Mouse (Mus musculus) liver, embryonic 11.5 days (tissue): Measurements from ENCODE around the gene Gramd1c. TPM values are rescaled to one million over a fixed set of nuclear protein-coding genes. Genes with fewer than 3 reads are reported as not detected.

Source experiments
- ATAC-seq: fragments of 200-750 bp; cut with Nextera tagmentation; replicated peaks from 2 replicates; pipeline ENCODE4 v1.8.0; 2017; ENCODE audit warnings: moderate number of reproducible peaks, mild to moderate bottlenecking, moderate TSS enrichment, moderate library complexity; ENCODE audit not compliant: low FRiP score
- DNase-seq: peaks from one replicate; pipeline ENCODE4 v3.0.0-alpha.2; 2017; ENCODE audit warnings: low spot score
- H3K27ac ChIP-seq: fragments of 300-500 bp; sonication (generic); 2 replicates; pipeline ENCODE4 v1.5.1; 2014; ENCODE audit warnings: mild to moderate bottlenecking, low read depth, low read length, control low read depth
- H3K27me3 ChIP-seq: fragments of 300-500 bp; sonication (generic); replicated peaks from 2 replicates; pipeline ENCODE4 v1.6.1; 2014; ENCODE audit warnings: low read length, mixed read lengths; ENCODE audit not compliant: control insufficient read depth, insufficient read depth
- H3K36me3 ChIP-seq: fragments of 300-500 bp; sonication (generic); 2 replicates; pipeline ENCODE4 v1.6.1; 2014; ENCODE audit warnings: mild to moderate bottlenecking, low read length, moderate library complexity, mixed read lengths; ENCODE audit not compliant: control insufficient read depth, insufficient read depth
- H3K4me1 ChIP-seq: fragments of 300-500 bp; sonication (generic); replicated peaks from 2 replicates; pipeline ENCODE4 v1.6.1; 2014; ENCODE audit warnings: low read length, mixed read lengths; ENCODE audit not compliant: control insufficient read depth, insufficient read depth
- H3K4me2 ChIP-seq: fragments of 300-500 bp; sonication (generic); 2 replicates; pipeline ENCODE4 v1.6.1; 2014; ENCODE audit warnings: mild to moderate bottlenecking, control low read depth, moderate library complexity
- H3K4me3 ChIP-seq: fragments of 300-500 bp; sonication (generic); 2 replicates; pipeline ENCODE4 v1.5.1; 2014; ENCODE audit warnings: low read depth, low read length, control low read depth
- H3K9ac ChIP-seq: fragments of 300-500 bp; sonication (generic); 2 replicates; pipeline ENCODE4 v1.6.1; 2014; ENCODE audit warnings: low read depth, low read length, control low read depth
- H3K9me3 ChIP-seq: fragments of 300-500 bp; sonication (generic); 2 replicates; pipeline ENCODE4 v1.6.1; 2016; ENCODE audit warnings: low read length, inconsistent platforms, mixed read lengths; ENCODE audit not compliant: control insufficient read depth
- WGBS: fragments of 180-500 bp; shearing (Covaris S2); extraction: QIAGEN DNeasy Blood & Tissue Kit; methylation state at CpG from one replicate; pipeline ENCODE4 v1.1.7; 2014; 5-methylcytosine and 5-hydroxymethylcytosine counted together
- microRNA-seq: library from miRNA; unstranded; fragments of <30 nt; microRNA quantifications from one replicate; pipeline ENCODE4, GENCODE M21; 2017; ENCODE audit warnings: borderline number of aligned reads
- polyA plus RNA-seq: library from polyadenylated mRNA; unstranded; fragments of >200 nt; fragmentation: Nextera tagmentation; extraction: Ambion mirVana; gene quantifications from 2 replicates; pipeline ENCODE4 v1.2.1, GENCODE M21; 2014

The Gramd1c gene
- polyA plus RNA-seq, 1 experiment from 2014 or later: 4.6 TPM

- Histone ChIP-seq H3K4me1 (peaks cover 8% of the 10 kb centered on the region; the same call in 1 of the 2 replicates), H3K36me3 (no peaks in the 10 kb centered on the region), H3K9ac (no peak overlapping the region), H3K4me3 (no peak overlapping the region), H3K27me3 (no peaks in the 10 kb centered on the region), H3K27ac (no peak overlapping the region), H3K4me2 (no peak overlapping the region), H3K9me3 (no peaks in the 10 kb centered on the region)
- WGBS: 82% methylated on average over 3 of the region's 3 CpGs
- DNase-seq (no peak), ATAC-seq (no peak)
Measured at GRCm38 (mm10) chr16:43935892-43936291, 127.3 kb downstream of the Gramd1c start.

- DNase-seq: no peak
- H3K4me2 ChIP-seq: no peak overlapping the region
- no peaks in the 10 kb centered on the region for H3K9me3 ChIP-seq
- H3K27ac ChIP-seq: no peak overlapping the region
- ATAC-seq: no peak
- WGBS: 87% methylated on average over 3 of the region's 3 CpGs
- H3K27me3 ChIP-seq: no peaks in the 10 kb centered on the region
- H3K4me3 ChIP-seq: no peak overlapping the region
- peaks cover 8% of the 10 kb centered on the region; the same call in 1 of the 2 replicates for H3K4me1 ChIP-seq
- H3K36me3 ChIP-seq: no peaks in the 10 kb centered on the region
- H3K9ac ChIP-seq: no peak overlapping the region
Measured at GRCm38 (mm10) chr16:43935367-43935766, 127.8 kb downstream of the Gramd1c start.

- H3K4me3 ChIP-seq: no peak overlapping the region
- peaks cover 8% of the 10 kb centered on the region; the same call in 1 of the 2 replicates for H3K4me1 ChIP-seq
- DNase-seq (no peak), ATAC-seq (no peak)
- 88% methylated on average over 8 of the region's 8 CpGs for WGBS
- no peaks in the 10 kb centered on the region for H3K27me3 ChIP-seq
- H3K9me3 ChIP-seq: no peaks in the 10 kb centered on the region
- no peak overlapping the region for H3K4me2 ChIP-seq
- no peak overlapping the region for H3K27ac ChIP-seq
- no peaks in the 10 kb centered on the region for H3K36me3 ChIP-seq
- no peak overlapping the region for H3K9ac ChIP-seq
Measured at GRCm38 (mm10) chr16:43934856-43935255, 128.3 kb downstream of the Gramd1c start.

- Histone ChIP-seq H3K4me3 (no peak overlapping the region), H3K4me2 (no peak overlapping the region), H3K9ac (no peak overlapping the region), H3K27ac (no peak overlapping the region), H3K4me1 (peaks cover 8% of the 10 kb centered on the region; the same call in 1 of the 2 replicates), H3K27me3 (no peaks in the 10 kb centered on the region), H3K36me3 (no peaks in the 10 kb centered on the region), H3K9me3 (no peaks in the 10 kb centered on the region)
- 83% methylated on average over 6 of the region's 6 CpGs for WGBS
- ATAC-seq (no peak), DNase-seq (no peak)
Measured at GRCm38 (mm10) chr16:43933041-43933440, 130.1 kb downstream of the Gramd1c start.

- ATAC-seq (no peak), DNase-seq (no peak)
- Histone ChIP-seq H3K9ac (no peak overlapping the region), H3K27me3 (no peaks in the 10 kb centered on the region), H3K4me2 (no peak overlapping the region), H3K4me1 (peaks cover 8% of the 10 kb centered on the region; the same call in 1 of the 2 replicates), H3K9me3 (no peaks in the 10 kb centered on the region), H3K27ac (no peak overlapping the region), H3K36me3 (no peaks in the 10 kb centered on the region), H3K4me3 (no peak overlapping the region)
- WGBS: 84% methylated on average over 7 of the region's 7 CpGs
Measured at GRCm38 (mm10) chr16:43932319-43932718, 130.8 kb downstream of the Gramd1c start.

- H3K9ac ChIP-seq: no peak overlapping the region
- H3K4me2 ChIP-seq: no peak overlapping the region
- peaks cover 5% of the 10 kb centered on the region; the same call in 1 of the 2 replicates for H3K4me1 ChIP-seq
- H3K9me3 ChIP-seq: no peaks in the 10 kb centered on the region
- ATAC-seq (no peak), DNase-seq (no peak)
- no peak overlapping the region for H3K27ac ChIP-seq
- no peak overlapping the region for H3K4me3 ChIP-seq
- 76% methylated on average over 3 of the region's 3 CpGs for WGBS
- H3K36me3 ChIP-seq: no peaks in the 10 kb centered on the region
- no peaks in the 10 kb centered on the region for H3K27me3 ChIP-seq
Measured at GRCm38 (mm10) chr16:43931502-43931901, 131.6 kb downstream of the Gramd1c start.

- Histone ChIP-seq H3K36me3 (no peaks in the 10 kb centered on the region), H3K4me3 (no peak overlapping the region), H3K27me3 (no peaks in the 10 kb centered on the region), H3K4me1 (no peaks in the 10 kb centered on the region), H3K9ac (no peak overlapping the region), H3K9me3 (no peaks in the 10 kb centered on the region), H3K4me2 (no peak overlapping the region), H3K27ac (no peak overlapping the region)
- ATAC-seq: no peak
- no peak for DNase-seq
Measured at GRCm38 (mm10) chr16:43930577-43930976, 132.6 kb downstream of the Gramd1c start.

Small RNAs within 50 kb of the gene (microRNA-seq; reads per million reads assigned to microRNA genes)
- not detected for gene Mir3470b

Other genes starting within 250 kb of the Gramd1c start
- gene Ccdc191, start 173.5 kb downstream of the Gramd1c start, polyA plus RNA-seq: 7.9 and 9.4 TPM in 2 replicates
- gene Qtrt2, start 136.5 kb downstream of the Gramd1c start, polyA plus RNA-seq: 26.5 and 27.7 TPM in 2 replicates
- gene Zdhhc23, start 83.6 kb downstream of the Gramd1c start, polyA plus RNA-seq: 0.88 and 1.4 TPM in 2 replicates
- 49.7 and 53.8 TPM in 2 replicates for gene Atp6v1a, start 76.4 kb upstream of the Gramd1c start, polyA plus RNA-seq
- 143 and 150 TPM in 2 replicates for gene Naa50, start 76.5 kb upstream of the Gramd1c start, polyA plus RNA-seq
- gene Usf3, start 109.9 kb upstream of the Gramd1c start, polyA plus RNA-seq: 5.7 and 5.8 TPM in 2 replicates